Mouse (Mus musculus) limb, embryonic 10.5 days (tissue): ENCODE data around the gene Npas3. TPM values are rescaled to one million over a fixed set of nuclear protein-coding genes. Genes with fewer than 3 reads are reported as not detected.
A peak's percentile ranks its signal among the peaks of the same experiment; 100 is the strongest.

Experiments used
- DNase-seq: peaks from one replicate; pipeline ENCODE4 v3.0.0-alpha.2; 2017; ENCODE audit warnings: low spot score
- H3K27ac ChIP-seq: fragments of 300-500 bp; sonication (generic); 2 replicates; pipeline ENCODE4 v1.5.1; 2016; ENCODE audit warnings: mild to moderate bottlenecking
- H3K27me3 ChIP-seq: fragments of 300-500 bp; sonication (generic); 2 replicates; pipeline ENCODE4 v1.6.1; 2016; ENCODE audit warnings: low read depth, mild to moderate bottlenecking; ENCODE audit not compliant: poor library complexity, severe bottlenecking
- H3K36me3 ChIP-seq: fragments of 300-500 bp; sonication (generic); 2 replicates; pipeline ENCODE4 v1.6.1; 2016; ENCODE audit warnings: mild to moderate bottlenecking, moderate library complexity
- H3K4me1 ChIP-seq: fragments of 300-500 bp; sonication (generic); 2 replicates; pipeline ENCODE4 v1.6.1; 2016
- H3K4me3 ChIP-seq: fragments of 300-500 bp; sonication (generic); 2 replicates; pipeline ENCODE4 v1.5.1; 2016; ENCODE audit warnings: mild to moderate bottlenecking, moderate library complexity
- H3K9me3 ChIP-seq: fragments of 300-500 bp; sonication (generic); replicated peaks from 2 replicates; pipeline ENCODE4 v1.6.1; 2016; ENCODE audit warnings: mild to moderate bottlenecking
- WGBS: fragments of 180-500 bp; shearing (Covaris S2); methylation state at CpG from one replicate; pipeline ENCODE4 v1.1.7; 2016; 5-methylcytosine and 5-hydroxymethylcytosine counted together
- polyA plus RNA-seq: library from polyadenylated mRNA; unstranded; fragments of >200 nt; fragmentation: Nextera tagmentation; extraction: Ambion mirVana; gene quantifications from 2 replicates; pipeline ENCODE4 v1.2.1, GENCODE M21; 2016

The Npas3 gene
- polyA plus RNA-seq, 1 experiment from 2014 or later, result 0.91 TPM

- H3K36me3 ChIP-seq, result no peaks in the 10 kb centered on the region
- no peak for DNase-seq
- no peak overlapping the region for H3K4me3 ChIP-seq
- H3K27ac ChIP-seq, result no peak overlapping the region
- 93% methylated on average over 5 of the region's 5 CpGs for WGBS
- no peaks in the 10 kb centered on the region for H3K9me3 ChIP-seq
- no peaks in the 10 kb centered on the region for H3K4me1 ChIP-seq
- 0 out of 2 replicates have a peak, but pooled peaks cover 7% of the 10 kb centered on the region for H3K27me3 ChIP-seq
Measured at GRCm38 (mm10) chr12:53581181-53581580, 332.7 kb downstream of the Npas3 start.

- 82% methylated on average over 5 of the region's 5 CpGs for WGBS
- peaks cover 24% of the 10 kb centered on the region for H3K4me1 ChIP-seq
- no peak overlapping the region for H3K27ac ChIP-seq
- no peak for DNase-seq
- H3K27me3 ChIP-seq, result no peaks in the 10 kb centered on the region
- H3K4me3 ChIP-seq, result no peak overlapping the region
- H3K9me3 ChIP-seq, result no peaks in the 10 kb centered on the region
- H3K36me3 ChIP-seq, result no peaks in the 10 kb centered on the region
Measured at GRCm38 (mm10) chr12:53587249-53587648, 338.8 kb downstream of the Npas3 start.

- H3K4me3 ChIP-seq, result no peak overlapping the region
- H3K9me3 ChIP-seq, result no peaks in the 10 kb centered on the region
- H3K27ac ChIP-seq, result no peak overlapping the region
- no peak for DNase-seq
- WGBS, result 87% methylated on average over 19 of the region's 19 CpGs
- peaks cover 24% of the 10 kb centered on the region for H3K4me1 ChIP-seq
- no peaks in the 10 kb centered on the region for H3K36me3 ChIP-seq
- H3K27me3 ChIP-seq, result no peaks in the 10 kb centered on the region
Measured at GRCm38 (mm10) chr12:53587691-53588504, 339.4 kb downstream of the Npas3 start.

GRCm38 (mm10) chr12:53589446-53589961, 341.0 kb downstream of the Npas3 start:
- H3K27me3 ChIP-seq, result no peaks in the 10 kb centered on the region
- H3K27ac ChIP-seq, result no peak overlapping the region
- no peaks in the 10 kb centered on the region for H3K9me3 ChIP-seq
- peaks cover 24% of the 10 kb centered on the region for H3K4me1 ChIP-seq
- H3K4me3 ChIP-seq, result no peak overlapping the region
- no peaks in the 10 kb centered on the region for H3K36me3 ChIP-seq
- WGBS, result 42% methylated on average over 6 of the region's 6 CpGs
- no peak for DNase-seq

- Histone ChIP-seq H3K36me3 (no peaks in the 10 kb centered on the region), H3K27me3 (no peaks in the 10 kb centered on the region), H3K27ac (no peak overlapping the region), H3K4me1 (peaks cover 3% of the 10 kb centered on the region; the same call in 1 of the 2 replicates), H3K9me3 (no peaks in the 10 kb centered on the region), H3K4me3 (no peak overlapping the region)
- WGBS, result 87% methylated on average over 6 of the region's 6 CpGs
- no peak for DNase-seq
Measured at GRCm38 (mm10) chr12:53605661-53606060, 357.2 kb downstream of the Npas3 start.

DNA sequence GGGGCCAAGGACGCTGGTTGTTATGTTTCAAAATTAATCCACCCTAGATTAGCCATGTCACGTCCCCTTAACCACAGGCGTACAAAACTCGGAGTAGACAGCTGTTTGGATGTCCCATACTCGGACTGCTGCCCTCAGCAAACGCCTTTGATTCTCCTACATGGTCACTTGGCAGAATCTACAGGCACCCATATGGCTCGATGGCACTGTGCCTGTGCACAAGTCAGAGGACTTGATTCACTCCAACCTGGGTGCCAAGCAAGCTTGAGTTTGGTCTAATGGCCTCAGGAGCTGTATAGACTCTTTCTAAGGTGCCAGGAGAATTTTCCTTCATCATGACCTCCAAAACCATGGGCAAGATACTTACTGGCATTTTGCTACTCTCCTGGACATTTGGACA, 363.6 kb downstream of the Npas3 start:
- no peaks in the 10 kb centered on the region for H3K9me3 ChIP-seq
- H3K36me3 ChIP-seq, result no peaks in the 10 kb centered on the region
- H3K4me3 ChIP-seq, result no peak overlapping the region
- H3K27ac ChIP-seq, result no peak overlapping the region
- H3K4me1 ChIP-seq, result peaks cover 2% of the 10 kb centered on the region; the same call in 1 of the 2 replicates
- H3K27me3 ChIP-seq, result no peaks in the 10 kb centered on the region
- 91% methylated on average over 7 of the region's 7 CpGs for WGBS
- DNase-seq, result peak; percentile 25

- no peaks in the 10 kb centered on the region for H3K36me3 ChIP-seq
- peaks cover 31% of the 10 kb centered on the region for H3K4me1 ChIP-seq
- no peak overlapping the region for H3K27ac ChIP-seq
- 81% methylated on average over 7 of the region's 7 CpGs for WGBS
- no peaks in the 10 kb centered on the region for H3K9me3 ChIP-seq
- DNase-seq, result no peak
- H3K4me3 ChIP-seq, result no peak overlapping the region
- H3K27me3 ChIP-seq, result peaks cover 16% of the 10 kb centered on the region; the same call in 1 of the 2 replicates
Measured at GRCm38 (mm10) chr12:53621271-53621670, 372.8 kb downstream of the Npas3 start.

GRCm38 (mm10) chr12:53623793-53624192, 375.3 kb downstream of the Npas3 start:
- Histone ChIP-seq H3K27me3 (peaks cover 29% of the 10 kb centered on the region; the same call in 1 of the 2 replicates), H3K36me3 (no peaks in the 10 kb centered on the region), H3K4me1 (peaks cover 25% of the 10 kb centered on the region), H3K27ac (peak overlapping the region; percentile 61), H3K4me3 (no peak overlapping the region), H3K9me3 (no peaks in the 10 kb centered on the region)
- 47% methylated on average over 9 of the region's 9 CpGs for WGBS
- peak; percentile 47 for DNase-seq

DNA sequence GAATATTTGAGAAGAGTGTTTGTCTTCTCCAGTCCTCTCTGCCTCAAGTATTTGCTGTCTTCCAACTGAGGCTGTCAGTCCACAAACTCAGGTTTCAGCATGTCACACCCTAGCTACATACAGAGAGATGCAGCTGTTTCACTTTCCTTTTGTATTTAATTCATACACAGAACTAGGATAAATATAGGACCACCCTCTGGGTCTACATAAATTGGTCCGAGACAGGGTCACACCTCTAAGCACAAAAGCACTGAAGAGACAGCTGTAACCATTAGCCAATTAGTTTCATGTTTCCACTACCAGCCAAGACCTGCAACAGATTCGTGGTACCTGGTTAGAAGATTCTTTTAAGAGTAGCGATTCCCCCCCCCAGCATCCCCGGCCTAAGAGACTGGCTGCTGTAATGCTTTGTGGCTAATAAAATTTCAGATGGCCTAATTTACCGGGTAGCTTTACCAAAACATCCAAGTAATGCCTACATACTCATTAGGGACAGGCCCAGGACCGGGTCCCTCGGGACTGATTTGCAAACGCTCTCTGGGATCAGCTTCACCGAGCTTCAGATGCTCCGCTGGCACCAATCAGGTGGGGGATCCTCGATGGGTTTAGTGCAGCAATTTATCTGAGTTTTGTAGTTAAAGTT, 376.0 kb downstream of the Npas3 start:
- H3K27ac ChIP-seq, result peak overlapping the region; percentile 61; the same call in 1 of the 2 replicates
- H3K9me3 ChIP-seq, result no peaks in the 10 kb centered on the region
- H3K27me3 ChIP-seq, result peaks cover 29% of the 10 kb centered on the region; the same call in 1 of the 2 replicates
- 32% methylated on average over 11 of the region's 11 CpGs for WGBS
- H3K36me3 ChIP-seq, result no peaks in the 10 kb centered on the region
- H3K4me1 ChIP-seq, result peaks cover 22% of the 10 kb centered on the region
- DNase-seq, result peak; percentile 50
- peak overlapping the region; percentile 10; the same call in 1 of the 2 replicates for H3K4me3 ChIP-seq

- H3K9me3 ChIP-seq, result no peaks in the 10 kb centered on the region
- 92% methylated on average over 8 of the region's 8 CpGs for WGBS
- peaks cover 3% of the 10 kb centered on the region for H3K4me1 ChIP-seq
- no peak overlapping the region for H3K27ac ChIP-seq
- peaks cover 33% of the 10 kb centered on the region; the same call in 1 of the 2 replicates for H3K27me3 ChIP-seq
- no peak overlapping the region for H3K4me3 ChIP-seq
- DNase-seq, result no peak
- H3K36me3 ChIP-seq, result no peaks in the 10 kb centered on the region
Measured at GRCm38 (mm10) chr12:53629483-53630120, 381.1 kb downstream of the Npas3 start.

GRCm38 (mm10) chr12:53630607-53631006, 382.1 kb downstream of the Npas3 start:
- no peaks in the 10 kb centered on the region for H3K4me1 ChIP-seq
- 77% methylated on average over 1 of the region's 1 CpGs for WGBS
- H3K4me3 ChIP-seq, result no peak overlapping the region
- peaks cover 33% of the 10 kb centered on the region; the same call in 1 of the 2 replicates for H3K27me3 ChIP-seq
- H3K27ac ChIP-seq, result no peak overlapping the region
- no peak for DNase-seq
- H3K9me3 ChIP-seq, result no peaks in the 10 kb centered on the region
- H3K36me3 ChIP-seq, result no peaks in the 10 kb centered on the region

DNA sequence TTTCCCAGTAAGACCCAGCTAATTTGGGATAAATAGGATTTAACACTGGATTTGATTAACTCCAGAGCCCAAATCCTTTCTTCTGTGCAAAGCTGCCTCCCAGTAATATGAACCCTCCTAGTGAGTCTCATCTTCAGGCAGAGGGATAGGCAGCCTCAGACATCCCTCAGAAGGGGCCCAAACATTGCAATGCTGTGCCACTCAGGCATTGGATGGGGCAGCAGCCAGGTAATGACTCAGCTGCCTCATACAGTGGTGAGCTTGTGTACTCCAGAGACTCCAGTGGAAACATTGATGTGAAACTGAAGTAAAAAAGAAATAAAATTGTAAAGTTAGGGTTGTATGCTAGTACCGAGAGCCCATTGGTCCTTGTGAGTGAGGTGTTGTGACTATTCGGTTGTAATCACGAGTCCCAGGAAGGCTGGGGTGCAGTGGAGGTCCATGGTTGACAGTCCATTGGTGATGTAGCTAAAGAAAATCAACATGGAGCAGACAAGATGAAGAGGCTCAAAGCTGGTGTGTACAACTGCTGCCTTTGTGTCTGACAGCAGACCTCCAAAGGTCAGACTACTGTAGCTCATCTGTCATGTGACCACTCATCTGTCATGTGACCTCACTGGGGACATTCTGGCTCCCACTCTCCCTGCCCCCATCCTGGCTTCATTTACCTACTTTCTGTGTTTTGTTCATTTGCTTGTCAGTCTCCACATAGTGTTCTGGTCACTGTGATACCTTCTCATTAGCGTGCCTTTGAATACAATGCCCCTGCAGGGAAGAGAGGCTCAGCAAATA, 383.0 kb downstream of the Npas3 start:
- Histone ChIP-seq H3K36me3 (no peaks in the 10 kb centered on the region), H3K4me1 (peaks cover 8% of the 10 kb centered on the region), H3K27me3 (peaks cover 29% of the 10 kb centered on the region; the same call in 1 of the 2 replicates), H3K4me3 (no peak overlapping the region), H3K27ac (no peak overlapping the region), H3K9me3 (no peaks in the 10 kb centered on the region)
- WGBS, result 96% methylated on average over 4 of the region's 4 CpGs
- DNase-seq, result no peak
